Mouse (Mus musculus) heart, embryonic 16.5 days (tissue): ENCODE results near the gene Pard6a. TPM values are rescaled to one million over a fixed set of nuclear protein-coding genes. Genes with fewer than 3 reads are reported as not detected.

Experiments
- ATAC-seq: fragments of 200-750 bp; cut with Nextera tagmentation; replicated peaks from 2 replicates; pipeline ENCODE4 v1.8.0; 2017; ENCODE audit warnings: moderate number of reproducible peaks; ENCODE audit not compliant: insufficient read depth, low FRiP score; ENCODE audit errors: extremely low read depth
- H3K27ac ChIP-seq: fragments of 300-500 bp; sonication (generic); 2 replicates; pipeline ENCODE4 v1.5.1; 2014; ENCODE audit warnings: mild to moderate bottlenecking, low read length, control low read depth, moderate library complexity
- H3K27me3 ChIP-seq: fragments of 300-500 bp; sonication (generic); 2 replicates; pipeline ENCODE4 v1.6.1; 2014; ENCODE audit warnings: low read length, mixed read lengths; ENCODE audit not compliant: control insufficient read depth, insufficient read depth
- H3K36me3 ChIP-seq: fragments of 300-500 bp; sonication (generic); 2 replicates; pipeline ENCODE4 v1.6.1; 2014; ENCODE audit not compliant: control insufficient read depth, insufficient read depth
- H3K4me1 ChIP-seq: fragments of 300-500 bp; sonication (generic); 2 replicates; pipeline ENCODE4 v1.6.1; 2014; ENCODE audit warnings: low read length, mixed read lengths; ENCODE audit not compliant: control insufficient read depth, insufficient read depth
- H3K4me2 ChIP-seq: fragments of 300-500 bp; sonication (generic); 2 replicates; pipeline ENCODE4 v1.6.1; 2014; ENCODE audit warnings: low read depth, mild to moderate bottlenecking, control low read depth, low read length
- H3K4me3 ChIP-seq: fragments of 300-500 bp; sonication (generic); 2 replicates; pipeline ENCODE4 v1.5.1; 2014; ENCODE audit warnings: mild to moderate bottlenecking, control low read depth, low read length
- H3K9ac ChIP-seq: fragments of 300-500 bp; sonication (generic); 2 replicates; pipeline ENCODE4 v1.6.1; 2014; ENCODE audit warnings: low read length, control low read depth
- H3K9me3 ChIP-seq: fragments of 300-500 bp; sonication (generic); replicated peaks from 2 replicates; pipeline ENCODE4 v1.6.1; 2016; ENCODE audit warnings: low read length; ENCODE audit not compliant: control insufficient read depth
- WGBS: fragments of 180-500 bp; shearing (Covaris S2); extraction: QIAGEN DNeasy Blood & Tissue Kit; methylation state at CpG from one replicate; pipeline ENCODE4 v1.1.7; 2014; 5-methylcytosine and 5-hydroxymethylcytosine counted together
- polyA plus RNA-seq: library from polyadenylated mRNA; unstranded; fragments of >200 nt; fragmentation: Nextera tagmentation; extraction: Ambion mirVana; gene quantifications from 2 replicates; pipeline ENCODE4 v1.2.1, GENCODE M21; 2015

The Pard6a gene
- polyA plus RNA-seq, 1 experiment from 2014 or later: 13.6 TPM

DNA sequence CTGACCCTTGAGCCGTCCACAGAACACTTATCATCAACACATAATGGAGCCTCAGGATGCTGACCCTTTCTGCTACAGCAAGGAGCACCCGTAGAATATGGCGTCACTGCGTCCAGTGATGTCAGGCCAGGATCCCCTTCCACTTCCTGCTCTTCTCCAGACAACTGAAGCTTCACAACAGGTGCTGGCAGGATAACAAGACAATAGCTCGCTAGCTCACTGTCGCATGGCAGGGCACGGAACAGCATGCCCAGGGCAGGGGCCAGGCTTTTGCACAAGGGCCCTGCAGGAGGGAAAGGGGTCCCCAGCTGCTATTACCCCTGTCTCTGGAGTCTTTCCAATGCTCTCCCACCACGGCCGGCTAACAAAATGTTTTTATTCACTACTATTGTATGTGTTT lies 21.9 kb downstream of the Pard6a start:
- Histone ChIP-seq H3K36me3 (0 out of 2 replicates have a peak, but pooled peaks cover 2% of the 10 kb centered on the region), H3K9me3 (no peaks in the 10 kb centered on the region), H3K9ac (no peak overlapping the region), H3K27ac (no peak overlapping the region), H3K27me3 (no peaks in the 10 kb centered on the region), H3K4me2 (no peak overlapping the region), H3K4me3 (no peak overlapping the region), H3K4me1 (no peaks in the 10 kb centered on the region)
- WGBS: 83% methylated on average over 9 of the region's 9 CpGs
- no peak for ATAC-seq

DNA sequence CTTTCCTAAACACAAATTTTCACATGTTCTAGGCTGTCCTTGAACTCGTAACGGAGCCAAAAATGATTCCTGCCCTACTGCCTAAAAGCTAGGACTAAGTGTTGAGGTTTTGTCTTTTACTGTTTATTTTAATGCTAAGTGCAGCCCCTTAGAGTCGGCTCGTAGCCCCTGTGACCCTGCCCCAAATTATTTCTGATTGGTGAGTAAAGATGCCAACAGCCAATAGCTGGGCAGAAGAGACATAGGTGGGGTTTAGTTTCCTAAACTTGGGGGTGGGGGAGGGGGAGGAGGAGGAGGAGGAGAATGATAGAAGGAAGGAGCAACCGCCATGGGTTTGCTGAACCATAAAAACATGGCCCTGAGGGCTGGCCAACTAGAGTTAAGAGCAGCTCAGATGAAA lies 24.8 kb downstream of the Pard6a start:
- Histone ChIP-seq H3K9me3 (no peaks in the 10 kb centered on the region), H3K36me3 (0 out of 2 replicates have a peak, but pooled peaks cover 2% of the 10 kb centered on the region), H3K27ac (no peak overlapping the region), H3K4me3 (no peak overlapping the region), H3K4me1 (no peaks in the 10 kb centered on the region), H3K9ac (no peak overlapping the region), H3K27me3 (no peaks in the 10 kb centered on the region), H3K4me2 (no peak overlapping the region)
- no peak for ATAC-seq
- WGBS: 80% methylated on average over 5 of the region's 5 CpGs

DNA sequence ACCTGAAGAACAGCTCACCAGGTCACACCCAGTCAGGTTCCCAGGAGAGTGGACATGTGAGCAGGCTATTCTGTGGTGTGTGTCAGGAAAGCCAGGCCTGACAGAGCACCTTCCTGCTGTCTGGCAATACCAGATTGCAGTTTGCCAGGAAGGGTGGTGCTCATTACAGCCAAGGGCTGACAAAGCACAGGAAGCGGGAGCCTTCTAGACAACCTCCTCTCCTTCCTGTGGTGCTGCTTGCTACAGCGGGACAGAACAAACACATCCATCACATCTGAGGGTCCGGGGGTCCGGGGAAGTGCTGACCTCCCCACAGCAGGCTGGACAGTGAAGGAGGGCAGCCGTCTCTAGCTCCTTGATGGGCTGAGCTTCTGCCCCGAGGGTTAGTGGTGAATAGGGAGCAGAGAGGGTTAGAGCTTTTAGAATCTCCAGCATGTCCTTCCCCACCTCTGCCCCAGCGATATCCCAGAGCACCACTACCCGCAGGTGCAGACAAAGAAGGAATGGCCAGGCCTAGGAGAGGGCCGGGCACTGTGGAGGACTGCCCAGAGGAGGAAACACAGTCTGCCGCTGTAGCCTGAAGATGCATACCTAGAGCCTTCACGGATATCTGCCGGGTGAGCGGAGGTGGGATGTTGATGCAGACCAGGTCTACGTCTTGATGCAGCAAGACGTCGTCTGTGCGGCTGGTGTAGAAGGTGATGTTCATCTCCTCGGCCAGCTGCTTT lies 26.6 kb downstream of the Pard6a start:
- Histone ChIP-seq H3K4me1 (no peaks in the 10 kb centered on the region), H3K4me3 (no peak overlapping the region), H3K27me3 (no peaks in the 10 kb centered on the region), H3K36me3 (0 out of 2 replicates have a peak, but pooled peaks cover 2% of the 10 kb centered on the region), H3K4me2 (no peak overlapping the region; the same call in 1 of the 2 replicates), H3K27ac (peak overlapping the region; percentile 41), H3K9me3 (no peaks in the 10 kb centered on the region), H3K9ac (no peak overlapping the region)
- WGBS: 70% methylated on average over 18 of the region's 18 CpGs
- peak; percentile 89 for ATAC-seq

DNA sequence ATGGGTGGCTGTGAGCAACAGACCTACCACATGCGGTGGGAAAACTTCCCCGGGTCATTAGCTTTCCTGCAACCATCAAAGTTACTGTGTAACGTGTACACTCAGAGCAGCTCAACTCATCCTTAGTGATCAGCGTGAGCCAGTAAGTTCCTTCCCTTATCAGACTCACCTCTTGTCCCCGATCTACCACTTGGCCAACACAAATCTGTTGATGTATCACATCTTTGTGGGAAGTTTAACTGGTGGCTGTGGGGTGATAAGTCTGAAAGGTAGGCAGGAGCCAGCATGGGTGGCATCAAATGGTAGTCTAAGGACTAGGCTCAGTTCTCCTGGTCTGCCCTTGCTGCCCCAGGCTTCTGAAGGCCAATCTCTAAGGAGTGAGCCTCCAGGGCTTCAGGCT lies 31.2 kb downstream of the Pard6a start:
- Histone ChIP-seq H3K4me2 (no peak overlapping the region), H3K4me3 (no peak overlapping the region)
- 88% methylated on average over 5 of the region's 5 CpGs for WGBS

DNA sequence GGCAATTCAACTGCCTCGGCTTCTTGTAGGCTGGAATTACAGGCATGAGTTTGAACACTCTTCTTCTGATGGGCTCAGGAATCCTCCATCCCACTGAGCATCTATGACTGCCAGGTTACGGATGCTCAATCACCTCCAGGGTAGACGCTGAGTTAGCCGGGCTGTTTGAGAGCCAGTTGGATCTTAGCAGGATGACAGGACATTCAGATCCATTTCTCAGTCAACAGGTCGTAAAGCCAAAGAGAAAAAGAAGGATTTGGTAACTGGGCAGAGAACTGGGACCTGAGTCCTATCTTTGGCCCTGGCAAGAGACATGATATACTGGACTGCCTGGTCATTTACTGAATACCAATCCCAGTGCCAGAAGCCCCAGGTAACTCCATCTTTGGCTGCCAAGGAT lies 38.3 kb downstream of the Pard6a start:
- H3K4me1 ChIP-seq: no peaks in the 10 kb centered on the region; the same call in 1 of the 2 replicates
- H3K27ac ChIP-seq: no peak overlapping the region
- no peak overlapping the region for H3K4me3 ChIP-seq
- H3K9ac ChIP-seq: no peak overlapping the region
- H3K36me3 ChIP-seq: no peaks in the 10 kb centered on the region
- no peaks in the 10 kb centered on the region for H3K9me3 ChIP-seq
- ATAC-seq: no peak
- no peaks in the 10 kb centered on the region for H3K27me3 ChIP-seq
- WGBS: 87% methylated on average over 5 of the region's 5 CpGs
- no peak overlapping the region for H3K4me2 ChIP-seq

More for the DNA sequence above, 31.2 kb downstream of the Pard6a start:
- no peak for ATAC-seq
- H3K9me3 ChIP-seq: no peaks in the 10 kb centered on the region
- H3K27ac ChIP-seq: no peak overlapping the region
- no peaks in the 10 kb centered on the region for H3K27me3 ChIP-seq
- no peaks in the 10 kb centered on the region for H3K4me1 ChIP-seq
- no peak overlapping the region for H3K9ac ChIP-seq
- H3K36me3 ChIP-seq: no peaks in the 10 kb centered on the region

DNA sequence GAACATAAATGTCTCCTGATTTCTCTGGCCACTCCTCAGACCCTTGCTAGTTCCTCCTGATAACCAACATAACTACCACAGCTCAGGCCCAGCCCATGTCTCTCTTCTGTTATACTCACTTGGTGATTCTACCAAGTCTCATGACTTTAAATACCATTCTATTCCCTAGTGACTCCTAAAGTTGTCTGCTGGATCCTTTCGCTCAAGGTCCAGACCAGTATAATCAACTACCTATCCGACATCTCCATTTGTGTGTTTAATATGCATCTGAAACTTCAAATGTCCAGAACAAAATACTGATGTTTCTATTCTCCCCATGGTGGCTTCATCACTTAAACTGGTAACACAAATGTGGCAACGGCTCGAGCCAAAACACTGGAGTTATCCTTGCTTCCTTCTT lies 42.4 kb downstream of the Pard6a start:
- no peak for ATAC-seq
- no peak overlapping the region for H3K9ac ChIP-seq
- H3K4me3 ChIP-seq: no peak overlapping the region
- H3K27me3 ChIP-seq: no peaks in the 10 kb centered on the region
- H3K4me2 ChIP-seq: no peak overlapping the region
- no peaks in the 10 kb centered on the region for H3K36me3 ChIP-seq
- H3K9me3 ChIP-seq: no peaks in the 10 kb centered on the region
- H3K4me1 ChIP-seq: peaks cover 4% of the 10 kb centered on the region; the same call in 1 of the 2 replicates
- H3K27ac ChIP-seq: no peak overlapping the region
- 76% methylated on average over 4 of the region's 4 CpGs for WGBS

DNA sequence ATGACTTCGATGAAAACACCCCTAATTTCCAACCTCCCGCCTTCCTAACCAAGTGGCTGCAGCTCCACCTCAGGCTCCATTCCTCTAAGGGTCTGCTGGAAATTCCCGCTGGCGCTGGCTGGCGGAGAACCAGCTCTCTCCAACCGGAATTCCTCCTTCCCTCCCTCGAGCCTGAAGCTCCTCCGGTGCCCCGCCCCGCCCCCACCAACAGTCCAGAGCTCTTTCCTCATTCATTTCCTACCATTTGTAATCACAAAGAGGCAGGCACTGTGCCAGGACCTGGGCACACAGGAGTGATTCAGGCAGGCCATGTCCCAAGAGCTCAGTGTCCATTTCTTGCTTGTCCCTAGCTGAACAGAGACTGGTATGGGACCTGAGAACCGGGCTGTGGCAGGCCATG lies 49.7 kb downstream of the Pard6a start:
- Histone ChIP-seq H3K4me3 (peak overlapping the region; percentile 14), H3K9ac (peak overlapping the region; percentile 45), H3K9me3 (no peaks in the 10 kb centered on the region), H3K27ac (peak overlapping the region; percentile 68), H3K36me3 (0 out of 2 replicates have a peak, but pooled peaks cover 3% of the 10 kb centered on the region), H3K27me3 (no peaks in the 10 kb centered on the region), H3K4me2 (peak overlapping the region; percentile 55), H3K4me1 (peaks cover 16% of the 10 kb centered on the region)
- 12% methylated on average over 11 of the region's 11 CpGs for WGBS
- ATAC-seq: peak; percentile 73

Other genes with a start within 250 kb of the Pard6a start
- 38.7 and 40.0 TPM in 2 replicates for gene Tppp3, start 229.6 kb upstream of the Pard6a start, polyA plus RNA-seq
- 26.3 and 31.3 TPM in 2 replicates for gene Zdhhc1, start 204.2 kb upstream of the Pard6a start, polyA plus RNA-seq
- 0.24 and 0.25 TPM in 2 replicates for gene Hsd11b2, start 182.4 kb upstream of the Pard6a start, polyA plus RNA-seq
- 62.4 and 63.7 TPM in 2 replicates for gene Atp6v0d1, start 135.1 kb upstream of the Pard6a start, polyA plus RNA-seq
- gene Ripor1, start 95.9 kb upstream of the Pard6a start, polyA plus RNA-seq: 34.0 and 36.2 TPM in 2 replicates
- 72.1 and 80.0 TPM in 2 replicates for gene Ctcf, start 64.6 kb upstream of the Pard6a start, polyA plus RNA-seq
- 0.71 TPM in 1 of 2 replicates, not detected in the other for gene Agrp, start 63.8 kb upstream of the Pard6a start, polyA plus RNA-seq
- gene Carmil2, start 14.9 kb upstream of the Pard6a start, polyA plus RNA-seq: 1.4 and 3.0 TPM in 2 replicates
- gene Acd, start within 50 bp of the Pard6a start, polyA plus RNA-seq: 36.4 and 41.7 TPM in 2 replicates
- gene 4933405L10Rik, start 6.5 kb downstream of the Pard6a start, polyA plus RNA-seq: 0.16 TPM in 1 of 2 replicates, not detected in the other
- gene Enkd1, start 7.1 kb downstream of the Pard6a start, polyA plus RNA-seq: 13.1 and 13.6 TPM in 2 replicates
- gene Gfod2, start 57.5 kb downstream of the Pard6a start, polyA plus RNA-seq: 7.5 and 12.0 TPM in 2 replicates
- 8.3 and 9.2 TPM in 2 replicates for gene Ranbp10, start 126.2 kb downstream of the Pard6a start, polyA plus RNA-seq
- 0.43 and 0.64 TPM in 2 replicates for gene Tsnaxip1, start 126.6 kb downstream of the Pard6a start, polyA plus RNA-seq
- 34.0 and 35.6 TPM in 2 replicates for gene Cenpt, start 152.1 kb downstream of the Pard6a start, polyA plus RNA-seq
- gene Thap11, start 154.0 kb downstream of the Pard6a start, polyA plus RNA-seq: 49.0 and 50.9 TPM in 2 replicates
- 132 and 194 TPM in 2 replicates for gene Nutf2, start 159.4 kb downstream of the Pard6a start, polyA plus RNA-seq
- 32.6 and 33.7 TPM in 2 replicates for gene Edc4, start 179.7 kb downstream of the Pard6a start, polyA plus RNA-seq
- 0.69 and 0.89 TPM in 2 replicates for gene Nrn1l, start 192.4 kb downstream of the Pard6a start, polyA plus RNA-seq
- gene Pskh1, start 199.3 kb downstream of the Pard6a start, polyA plus RNA-seq: 22.8 and 25.1 TPM in 2 replicates
- 0.79 and 0.89 TPM in 2 replicates for gene Ctrl, start 232.7 kb downstream of the Pard6a start, polyA plus RNA-seq
- gene Psmb10, start 237.3 kb downstream of the Pard6a start, polyA plus RNA-seq: 89.4 and 112 TPM in 2 replicates
- 1.3 and 1.7 TPM in 2 replicates for gene Lcat, start 242.2 kb downstream of the Pard6a start, polyA plus RNA-seq